8 mouse cellular contexts compared by ENCODE assay signal in genomic region chr6:89033433-89034298, GRCm38 (mm10).
DNase-seq lines count a peak whose midpoint lies in the region; ATAC-seq and TF ChIP-seq lines count a peak whose summit lies in the region.
"Had no signal": no experiment of that assay in that cellular context is flagged by ENCODE, and none has a peak within 500 bp of the region (broad histone marks: within the 10 kb centered on the region; RNA-seq: fewer than 3 reads in every experiment).

No protein-coding gene starts in this region.

- DNase-seq in hindbrain, embryonic 10.5 days (ENCODE audit: low spot score) = no peak
- no peak for DNase-seq in CH12.LX (ENCODE audit: extremely low read depth)
- DNase-seq in adrenal gland, adult 2 months = peak; percentile 71
- peak; percentile 48 for DNase-seq in lung, postnatal 25 days (ENCODE audit: low spot score)
- DNase-seq in spleen, postnatal 36 days (ENCODE audit: low spot score in 2 of 2) = no peak
- DNase-seq in layer of hippocampus, adult 9-11 months = no peak

- H3K27ac ChIP-seq in hindbrain, embryonic 10.5 days = peak overlapping the region; percentile 69
- H3K27ac ChIP-seq in hindbrain, embryonic 12.5 days = no peak overlapping the region
- H3K27ac ChIP-seq in CH12.LX (ENCODE audit: insufficient read depth, low read depth) = no peak overlapping the region
- H3K27ac ChIP-seq: neural tube, embryonic 13.5 days had no signal

- H3K9me3 ChIP-seq in hindbrain, embryonic 10.5 days = no peaks in the 10 kb centered on the region
- no peaks in the 10 kb centered on the region for H3K9me3 ChIP-seq in hindbrain, embryonic 12.5 days (replicated peaks)
- H3K9me3 ChIP-seq in CH12.LX (replicated peaks; ENCODE audit: low read length) = no peaks in the 10 kb centered on the region
- H3K9me3 ChIP-seq: neural tube, embryonic 13.5 days had no signal

- TF ChIP-seq EP300 in CH12.LX (IDR thresholded peaks at IDR 0.05; ENCODE audit: low read length) = no peak

- WGBS in hindbrain, embryonic 10.5 days = 46% methylated on average over 5 of the region's 5 CpGs
- 48% methylated on average over 5 of the region's 5 CpGs for WGBS in hindbrain, embryonic 12.5 days

- no peak overlapping the region for H3K4me2 ChIP-seq in hindbrain, embryonic 12.5 days (replicated peaks)
- H3K4me2 ChIP-seq in CH12.LX (ENCODE audit: insufficient read depth, low read depth, poor library complexity, severe bottlenecking) = no peak overlapping the region
- H3K4me2 ChIP-seq: neural tube, embryonic 13.5 days had no signal

- no peak for ATAC-seq in hindbrain, embryonic 12.5 days (ENCODE audit: low FRiP score)

- H3K9ac ChIP-seq in hindbrain, embryonic 12.5 days = no peak overlapping the region
- H3K9ac ChIP-seq in CH12.LX (ENCODE audit: insufficient read depth, low read depth) = no peak overlapping the region
- H3K9ac ChIP-seq: neural tube, embryonic 13.5 days had no signal

- H3K79me2 ChIP-seq in CH12.LX (replicated peaks; ENCODE audit: control insufficient read depth, extremely low read depth, insufficient read depth, poor library complexity, severe bottlenecking) = no peaks in the 10 kb centered on the region

- peak; percentile 21 to 64; a peak in 2 of 4 replicates for TF ChIP-seq CTCF in CH12.LX (conservative IDR thresholded peaks at IDR 0.05 in 1 of 2, IDR thresholded peaks at IDR 0.05 in 1 of 2; ENCODE audit: low read depth in 2 of 2, low read length in 2 of 2)

- H3K4me1 ChIP-seq in hindbrain, embryonic 10.5 days (replicated peaks) = peaks cover 50% of the 10 kb centered on the region
- peaks cover 19% of the 10 kb centered on the region for H3K4me1 ChIP-seq in hindbrain, embryonic 12.5 days
- peaks cover 0 to 14% of the 10 kb centered on the region in 2 experiments; a peak in 2 of 4 replicates for H3K4me1 ChIP-seq in CH12.LX (ENCODE audit: control insufficient read depth in 1 of 2, insufficient read depth in 2 of 2)

- in situ Hi-C loops in CH12.LX (cut with MboI; ENCODE audit: low pct_ligation_motif_present, low pct_unique_long_range_greater_than_20kb, low sequenced_read_pairs) = no loop called here

- peak; percentile 54 for TF ChIP-seq RAD21 in CH12.LX (IDR thresholded peaks at IDR 0.05; ENCODE audit: low read depth, low read length)

- dilution Hi-C loops in CH12.LX (cut with MboI; ENCODE audit: extremely low pct_ligation_motif_present, extremely low pct_unique_long_range_greater_than_20kb, low sequenced_read_pairs) = no loop called here

- no peaks in the 10 kb centered on the region for H3K36me3 ChIP-seq in hindbrain, embryonic 10.5 days
- H3K36me3 ChIP-seq in hindbrain, embryonic 12.5 days = no peaks in the 10 kb centered on the region
- H3K36me3 ChIP-seq in CH12.LX (replicated peaks in 1 of 2; ENCODE audit: control insufficient read depth in 1 of 2, insufficient read depth in 1 of 2, low read length in 1 of 2) = no peaks in the 10 kb centered on the region
- H3K36me3 ChIP-seq: neural tube, embryonic 13.5 days had no signal

- no peak for TF ChIP-seq POLR2A in CH12.LX (IDR thresholded peaks at IDR 0.05; ENCODE audit: low read depth, low read length)

- H3K4me3 ChIP-seq in hindbrain, embryonic 10.5 days = no peak overlapping the region
- H3K4me3 ChIP-seq in hindbrain, embryonic 12.5 days = no peak overlapping the region
- no peak overlapping the region for H3K4me3 ChIP-seq in CH12.LX (replicated peaks in 1 of 3; ENCODE audit: low read depth in 2 of 3, low read length in 2 of 3, poor library complexity in 1 of 3)
- H3K4me3 ChIP-seq: neural tube, embryonic 13.5 days had no signal

- H3K27me3 ChIP-seq in hindbrain, embryonic 10.5 days (ENCODE audit: insufficient read depth, poor library complexity, severe bottlenecking) = peaks cover 22% of the 10 kb centered on the region
- H3K27me3 ChIP-seq in hindbrain, embryonic 12.5 days = peaks cover 25% of the 10 kb centered on the region
- peaks cover 44% of the 10 kb centered on the region for H3K27me3 ChIP-seq in CH12.LX (replicated peaks)

TF ChIP-seq in CH12.LX, 34 proteins besides CTCF, POLR2A, EP300 and RAD21:
- no peak for TF ChIP-seq ELF1 (IDR thresholded peaks at IDR 0.05; ENCODE audit: low read depth, low read length)
- TF ChIP-seq KAT2A (IDR thresholded peaks at IDR 0.05; ENCODE audit: insufficient replicate concordance, low read length) = no peak
- TF ChIP-seq HCFC1 (IDR thresholded peaks at IDR 0.05; ENCODE audit: low read depth, low read length) = no peak
- no peak for TF ChIP-seq CHD2 (IDR thresholded peaks at IDR 0.05; ENCODE audit: low read length)
- TF ChIP-seq NELFE (IDR thresholded peaks at IDR 0.05; ENCODE audit: low read depth, low read length) = no peak
- TF ChIP-seq MAX (IDR thresholded peaks at IDR 0.05; ENCODE audit: low read length) = no peak
- no peak for TF ChIP-seq MYC (IDR thresholded peaks at IDR 0.05; ENCODE audit: low read depth, low read length)
- TF ChIP-seq SMC3 (IDR thresholded peaks at IDR 0.05; ENCODE audit: low read depth, low read length) = peak; percentile 60

Comparison
In these comparisons a context has a peak if more than half of its experiments do, and no peak if none do; other contexts are left out.
1. DNase-seq: peak in adrenal gland, adult 2 months (single experiment) and lung, postnatal 25 days (single experiment); none in hindbrain, embryonic 10.5 days (single experiment), CH12.LX (single experiment), spleen, postnatal 36 days (0 of 2) and layer of hippocampus, adult 9-11 months (single experiment).